Mouse (Mus musculus) MN1 (cell line): ENCODE results near the gene Capn8.

ENCODE experiments used
- DNase-seq: peaks from one replicate; pipeline ENCODE4 v3.0.0-alpha.2; 2016; ENCODE audit warnings: low spot score

The Capn8 gene

GRCm38 (mm10) chr1:182564408-182565120 is at the start of gene Capn8:
Gene Capn8 (plus strand): TSS chr1:182565007.
- DNase-seq = no peak

- peak; percentile 77 for DNase-seq
These were observed 47.8 kb upstream of the Capn8 start, which contains the start of gene Capn2 for GRCm38 (mm10) chr1:182516758-182517676. Gene Capn2 (minus strand): TSS chr1:182517608.

GRCm38 (mm10) chr1:182517677-182518011 is 47.2 kb upstream of the Capn8 start:
- no peak for DNase-seq

- DNase-seq = no peak
These were observed 46.6 kb upstream of the Capn8 start for GRCm38 (mm10) chr1:182518143-182518680.

GRCm38 (mm10) chr1:182518811-182519210 is 46.0 kb upstream of the Capn8 start:
- no peak for DNase-seq

GRCm38 (mm10) chr1:182519341-182519740 is 45.5 kb upstream of the Capn8 start:
- no peak for DNase-seq

- peak; percentile 83 for DNase-seq
These were observed 44.5 kb upstream of the Capn8 start for GRCm38 (mm10) chr1:182520091-182520937.

GRCm38 (mm10) chr1:182520938-182521500 is 43.8 kb upstream of the Capn8 start:
- no peak for DNase-seq

- DNase-seq = no peak
These were observed 41.8 kb upstream of the Capn8 start for GRCm38 (mm10) chr1:182522961-182523360.

GRCm38 (mm10) chr1:182523692-182524091 is 41.1 kb upstream of the Capn8 start:
- no peak for DNase-seq

- DNase-seq = no peak
These were observed 39.2 kb upstream of the Capn8 start for GRCm38 (mm10) chr1:182525601-182526000.

GRCm38 (mm10) chr1:182527261-182527766 is 37.5 kb upstream of the Capn8 start:
- DNase-seq = no peak

- DNase-seq = peak; percentile 74
These were observed 36.6 kb upstream of the Capn8 start for GRCm38 (mm10) chr1:182527921-182528858.

GRCm38 (mm10) chr1:182533583-182533982 is 31.2 kb upstream of the Capn8 start:
- DNase-seq = no peak

- DNase-seq = no peak
These were observed 29.7 kb upstream of the Capn8 start for GRCm38 (mm10) chr1:182535080-182535481.

- peak; percentile 89 for DNase-seq
These were observed 25.5 kb upstream of the Capn8 start for GRCm38 (mm10) chr1:182539023-182539940.

GRCm38 (mm10) chr1:182542110-182542509 is 22.7 kb upstream of the Capn8 start:
- no peak for DNase-seq

- no peak for DNase-seq
These were observed 21.7 kb upstream of the Capn8 start for GRCm38 (mm10) chr1:182543136-182543535.

GRCm38 (mm10) chr1:182543906-182544305 is 20.9 kb upstream of the Capn8 start:
- no peak for DNase-seq
